Mouse (Mus musculus): ENCODE data around the gene H60c.

- TF ChIP-seq CTCF (IDR thresholded peaks at IDR 0.05; ENCODE audit: control insufficient read depth, insufficient read depth, insufficient read length) (no peak), USF1 (IDR thresholded peaks at IDR 0.05; ENCODE audit: low read depth) (no peak)
Observed at GRCm38 (mm10) chr10:3274065-3274464, 6.5 kb upstream of the H60c start.

All from C2C12 (cell line).